Mouse (Mus musculus) left cerebral cortex, adult 2 months (tissue): ENCODE measurements around the gene Ugt1a9. TPM values are rescaled to one million over a fixed set of nuclear protein-coding genes. Genes with fewer than 3 reads are reported as not detected.

Source experiments
- DNase-seq, 2 experiments: peaks; one replicate each; pipeline ENCODE4 v3.0.0; 2021 to 2022; ENCODE audit warnings: low spot score in 2 of 2, mixed read lengths in 1 of 2; ENCODE audit errors: extremely low spot score in 1 of 2
- H3K27ac ChIP-seq: fragments of 200-600 bp; 2 replicates; pipeline ENCODE4 v1.8.1; 2022
- H3K4me3 ChIP-seq: fragments of 200-600 bp; 2 replicates; pipeline ENCODE4 v1.8.1; 2022
- CTCF ChIP-seq: fragments of 200-600 bp; IDR thresholded peaks from 2 replicates; pipeline ENCODE4 v1.8.1; 2022; ENCODE audit warnings: antibody characterized with exemption, mild to moderate bottlenecking, moderate library complexity
- intact Hi-C: fragments of 180-260 bp; cut with DNase I; formaldehyde crosslinking; loops from one replicate; pipeline ENCODE4 v1.15.1; 2025
- total RNA-seq, 2 experiments: library from RNA; stranded (reverse); gene quantifications; 2 replicates each; pipeline ENCODE4 v1.2.3; 2021

Gene Ugt1a9
- total RNA-seq, 2 experiments from 2014 or later = not detected

- intact Hi-C loops = no loop called here
- TF ChIP-seq CTCF = no peak
- no peak overlapping the region for H3K27ac ChIP-seq
- H3K4me3 ChIP-seq = no peak overlapping the region
- no peak for DNase-seq
Measured at GRCm38 (mm10) chr1:88228121-88228520, 157.5 kb downstream of the Ugt1a9 start.

DNA sequence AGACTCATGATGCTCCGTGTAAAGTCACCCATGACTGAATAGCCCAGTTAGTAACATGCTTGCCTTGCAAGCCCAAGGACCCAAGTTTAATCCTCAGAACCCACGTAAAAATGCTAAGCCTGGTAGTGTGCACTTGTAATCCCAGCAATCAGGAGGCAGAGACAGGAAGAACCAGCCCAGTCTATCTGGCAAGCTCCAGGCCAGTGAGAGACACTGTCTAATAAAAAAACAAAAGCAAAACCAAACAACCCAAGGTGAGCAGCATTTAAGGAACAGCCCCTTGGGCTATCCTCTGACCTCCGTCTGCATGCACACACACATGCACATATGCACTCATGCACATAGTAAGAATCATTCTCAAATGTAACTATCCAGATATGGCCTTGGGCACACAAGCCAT is 159.0 kb downstream of the Ugt1a9 start:
- Histone ChIP-seq H3K27ac (no peak overlapping the region), H3K4me3 (no peak overlapping the region)
- DNase-seq = no peak
- intact Hi-C loops = no loop called here
- no peak for TF ChIP-seq CTCF

DNA sequence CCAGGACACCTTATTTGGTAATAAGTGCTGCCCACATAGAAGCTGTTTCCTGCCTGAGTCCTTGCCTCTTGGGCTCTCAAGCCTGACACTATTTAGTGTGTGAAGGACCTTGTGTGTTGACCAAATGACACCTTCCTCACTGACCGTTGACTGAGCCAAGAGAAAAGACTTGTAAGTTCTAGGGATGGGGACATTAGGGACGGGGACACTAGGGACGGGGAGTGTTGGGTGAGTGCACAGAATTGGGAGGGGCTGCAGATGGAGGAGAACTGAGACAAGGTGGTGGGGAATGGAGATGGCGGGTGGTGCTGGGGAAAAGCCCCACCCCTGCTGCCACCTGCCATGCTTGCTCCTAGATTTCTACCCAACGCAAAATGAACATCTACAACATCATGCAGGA is 159.4 kb downstream of the Ugt1a9 start:
- no peak overlapping the region for H3K27ac ChIP-seq
- intact Hi-C loops = no loop called here
- no peak for TF ChIP-seq CTCF
- no peak overlapping the region for H3K4me3 ChIP-seq
- no peak for DNase-seq

DNA sequence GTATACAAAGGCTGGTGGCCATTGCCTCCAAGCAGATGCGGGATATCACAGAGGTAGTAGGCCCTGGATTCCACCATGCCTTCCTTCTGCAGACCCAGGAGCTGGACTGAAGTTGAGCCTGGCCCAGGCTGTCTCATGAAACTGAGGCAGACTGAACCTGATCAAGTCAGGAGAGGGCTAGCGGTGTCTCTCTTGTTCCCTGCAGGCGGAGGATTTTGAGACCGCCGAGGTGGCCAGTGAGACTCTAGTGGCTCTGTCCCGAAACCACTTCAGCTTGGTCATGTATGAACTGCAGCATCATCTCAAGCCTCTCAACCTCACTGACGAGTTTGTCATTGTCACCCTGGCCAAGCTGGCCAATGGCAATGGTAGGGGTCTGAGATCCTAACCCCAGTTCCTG is 159.8 kb downstream of the Ugt1a9 start:
- H3K4me3 ChIP-seq = no peak overlapping the region
- no peak for DNase-seq
- intact Hi-C loops = no loop called here
- TF ChIP-seq CTCF = no peak
- H3K27ac ChIP-seq = no peak overlapping the region

DNA sequence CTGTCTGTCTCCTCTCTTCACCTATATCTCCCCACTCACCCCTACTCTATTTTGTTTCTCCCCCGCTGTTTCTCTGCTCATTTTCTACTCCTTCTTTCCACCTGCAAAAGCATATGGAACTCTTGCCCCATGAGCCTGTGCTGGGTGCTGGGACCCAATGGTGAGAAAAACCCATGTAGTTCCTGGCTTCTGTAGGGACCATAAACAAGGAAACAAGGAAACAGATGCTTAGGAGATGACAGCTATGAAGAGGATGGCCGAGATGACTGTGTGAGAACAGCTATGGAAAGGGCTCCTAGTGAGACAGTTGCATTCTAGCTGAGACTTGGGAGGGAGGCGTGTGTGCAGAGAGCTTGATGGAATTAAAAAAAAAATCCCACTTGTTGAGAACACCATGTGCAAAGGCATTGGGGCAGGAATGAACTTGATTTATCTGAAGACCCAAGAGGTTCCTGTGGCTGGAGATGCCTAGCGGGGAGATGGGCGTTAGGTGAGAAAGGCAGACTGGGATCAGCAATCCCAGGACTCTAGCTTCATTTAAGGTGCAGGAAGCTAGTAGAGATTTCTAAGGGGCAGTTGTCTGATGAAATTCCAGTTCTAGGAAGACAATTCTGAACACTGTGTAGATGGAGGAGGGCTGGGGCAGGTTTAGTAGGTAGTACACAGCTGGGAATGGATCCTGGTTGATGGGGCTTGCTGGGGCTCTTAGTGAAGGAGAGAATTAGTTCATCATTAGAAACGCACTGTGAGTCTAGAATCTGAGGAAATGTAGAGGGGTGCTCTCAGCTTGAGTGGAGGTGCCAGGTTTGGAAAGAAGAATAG is 160.6 kb downstream of the Ugt1a9 start:
- no peak for TF ChIP-seq CTCF
- intact Hi-C loops = no loop called here
- Histone ChIP-seq H3K27ac (no peak overlapping the region), H3K4me3 (no peak overlapping the region)
- no peak for DNase-seq

GRCm38 (mm10) chr1:88231803-88232499 is 161.4 kb downstream of the Ugt1a9 start:
- no peak for DNase-seq
- no peak overlapping the region for H3K27ac ChIP-seq
- H3K4me3 ChIP-seq = no peak overlapping the region
- no peak for TF ChIP-seq CTCF
- intact Hi-C loops = no loop called here

GRCm38 (mm10) chr1:88232664-88233380 is 162.2 kb downstream of the Ugt1a9 start:
- H3K4me3 ChIP-seq = no peak overlapping the region
- intact Hi-C loops = no loop called here
- H3K27ac ChIP-seq = no peak overlapping the region
- DNase-seq = no peak
- no peak for TF ChIP-seq CTCF

- DNase-seq = no peak
- H3K27ac ChIP-seq = no peak overlapping the region
- H3K4me3 ChIP-seq = no peak overlapping the region
- no peak for TF ChIP-seq CTCF
- intact Hi-C loops = no loop called here
Measured at GRCm38 (mm10) chr1:88233421-88234247, 163.0 kb downstream of the Ugt1a9 start.

- H3K27ac ChIP-seq = no peak overlapping the region
- no peak overlapping the region for H3K4me3 ChIP-seq
- no peak for TF ChIP-seq CTCF
- intact Hi-C loops = no loop called here
- DNase-seq = no peak
Measured at GRCm38 (mm10) chr1:88234248-88234610, 163.6 kb downstream of the Ugt1a9 start.

GRCm38 (mm10) chr1:88234646-88235045 is 164.0 kb downstream of the Ugt1a9 start:
- H3K27ac ChIP-seq = no peak overlapping the region
- no peak for TF ChIP-seq CTCF
- no peak overlapping the region for H3K4me3 ChIP-seq
- intact Hi-C loops = no loop called here
- no peak for DNase-seq

DNA sequence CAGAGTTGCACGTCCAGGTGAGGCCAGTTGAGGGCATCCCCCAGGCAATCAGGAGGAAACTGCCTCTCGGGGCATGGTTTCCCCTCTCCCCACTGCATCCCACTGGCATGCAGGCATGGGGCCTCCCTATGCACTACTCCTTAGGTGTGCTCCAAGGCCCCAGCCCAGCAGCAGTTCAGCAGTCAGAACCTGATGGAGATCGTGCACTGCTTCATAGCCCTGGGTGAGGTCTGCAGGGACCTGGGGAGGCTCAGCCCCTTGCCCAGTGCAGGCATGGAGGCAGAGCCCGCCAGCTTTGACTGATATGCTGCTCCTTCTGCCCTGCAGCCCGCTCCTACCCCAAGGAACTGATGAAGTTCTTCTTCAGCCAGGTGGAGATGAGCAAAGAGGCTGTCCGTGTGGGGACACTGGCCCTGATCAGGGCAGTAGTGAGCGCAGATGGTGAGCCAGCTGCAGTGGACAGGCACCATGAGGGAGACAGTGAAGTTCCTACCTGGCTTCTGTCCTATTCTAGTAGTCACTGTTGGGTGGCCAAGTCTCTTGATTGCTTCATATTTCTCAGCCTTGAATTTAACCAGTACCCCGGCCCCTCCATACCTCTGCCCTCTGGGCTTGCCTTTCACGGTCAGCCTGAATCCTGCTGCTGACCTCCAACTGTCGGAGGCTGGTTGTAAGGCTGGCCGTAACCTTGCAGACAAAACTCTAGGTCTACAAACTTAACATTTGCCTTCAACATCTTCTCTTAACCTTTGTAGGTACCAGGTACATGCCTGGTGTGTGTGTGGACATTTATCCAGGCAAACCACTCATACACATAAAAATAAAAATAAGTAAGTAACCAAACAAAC is 164.7 kb downstream of the Ugt1a9 start:
- intact Hi-C loops = no loop called here
- DNase-seq = no peak
- Histone ChIP-seq H3K27ac (no peak overlapping the region), H3K4me3 (no peak overlapping the region)
- no peak for TF ChIP-seq CTCF
